ENCODE assay signal across 8 mouse cellular contexts in genomic region chr6:122297279-122298222, GRCm38 (mm10). TPM values are rescaled to one million over a fixed set of nuclear protein-coding genes. Genes with fewer than 3 reads are reported as not detected.
DNase-seq lines count a peak whose midpoint lies in the region; ATAC-seq lines count a peak whose summit lies in the region.

No protein-coding gene starts in this region.

- H3K4me1 ChIP-seq in forebrain, embryonic 13.5 days = 0 out of 2 replicates have a peak, but pooled peaks cover 5% of the 10 kb centered on the region
- H3K4me1 ChIP-seq in intestine, embryonic 16.5 days (ENCODE audit: control insufficient read depth, insufficient read depth, low read length) = peaks cover 4% of the 10 kb centered on the region; the same call in 1 of the 2 replicates
- no peaks in the 10 kb centered on the region; the same call in 1 of the 2 replicates for H3K4me1 ChIP-seq in stomach, embryonic 16.5 days (ENCODE audit: control insufficient read depth, insufficient read depth, low read length)

- peak; percentile 85 for ATAC-seq in forebrain, embryonic 13.5 days
- peak; percentile 76 for ATAC-seq in intestine, embryonic 16.5 days
- ATAC-seq in stomach, embryonic 16.5 days (ENCODE audit: insufficient read depth, low FRiP score) = no peak

- no peaks in the 10 kb centered on the region for H3K27me3 ChIP-seq in forebrain, embryonic 13.5 days
- no peaks in the 10 kb centered on the region for H3K27me3 ChIP-seq in intestine, embryonic 16.5 days (replicated peaks; ENCODE audit: control insufficient read depth, insufficient read depth, low read length)
- H3K27me3 ChIP-seq in stomach, embryonic 16.5 days (ENCODE audit: control insufficient read depth, insufficient read depth, low read length) = no peaks in the 10 kb centered on the region

- no peaks in the 10 kb centered on the region for H3K9me3 ChIP-seq in forebrain, embryonic 13.5 days (replicated peaks)
- H3K9me3 ChIP-seq in intestine, embryonic 16.5 days (ENCODE audit: control insufficient read depth, low read length) = no peaks in the 10 kb centered on the region
- no peaks in the 10 kb centered on the region for H3K9me3 ChIP-seq in stomach, embryonic 16.5 days (replicated peaks; ENCODE audit: control insufficient read depth, low read length)

- WGBS in forebrain, embryonic 13.5 days = 5% methylated on average over 24 of the region's 25 CpGs
- 7% methylated on average over 25 of the region's 25 CpGs for WGBS in intestine, embryonic 16.5 days
- 7% methylated on average over 25 of the region's 25 CpGs for WGBS in stomach, embryonic 16.5 days

- H3K36me3 ChIP-seq in forebrain, embryonic 13.5 days (ENCODE audit: poor library complexity, severe bottlenecking) = no peaks in the 10 kb centered on the region
- H3K36me3 ChIP-seq in intestine, embryonic 16.5 days (ENCODE audit: control insufficient read depth, insufficient read depth, low read length) = no peaks in the 10 kb centered on the region
- H3K36me3 ChIP-seq in stomach, embryonic 16.5 days (ENCODE audit: control insufficient read depth, insufficient read depth, low read length) = no peaks in the 10 kb centered on the region

- peak; percentile 19 to 45 for DNase-seq in layer of hippocampus, postnatal 10 days (ENCODE audit: low spot score in 2 of 2)
- DNase-seq in layer of hippocampus, adult 9-10 months (ENCODE audit: low spot score) = no peak
- peak; percentile 61 for DNase-seq in R1 (ENCODE audit: low read depth, low spot score)
- peak; percentile 74 for DNase-seq in mesoderm, embryonic 11.5 days (ENCODE audit: low read depth, low spot score)
- no peak for DNase-seq in layer of hippocampus, adult 11-12 months (ENCODE audit: low spot score)

- H3K4me3 ChIP-seq in forebrain, embryonic 13.5 days = peak overlapping the region; percentile 51
- H3K4me3 ChIP-seq in intestine, embryonic 16.5 days (ENCODE audit: low read length) = peak overlapping the region; percentile 53
- peak overlapping the region; percentile 55 for H3K4me3 ChIP-seq in stomach, embryonic 16.5 days (replicated peaks; ENCODE audit: low read length)

- H3K4me2 ChIP-seq in forebrain, embryonic 13.5 days = peak overlapping the region; percentile 68
- peak overlapping the region; percentile 62 for H3K4me2 ChIP-seq in intestine, embryonic 16.5 days (ENCODE audit: low read depth, low read length)
- peak overlapping the region; percentile 68 for H3K4me2 ChIP-seq in stomach, embryonic 16.5 days (ENCODE audit: low read depth, low read length)

- H3K9ac ChIP-seq in forebrain, embryonic 13.5 days = peak overlapping the region; percentile 74
- peak overlapping the region; percentile 58 for H3K9ac ChIP-seq in intestine, embryonic 16.5 days (ENCODE audit: low read depth, low read length)
- peak overlapping the region; percentile 71 for H3K9ac ChIP-seq in stomach, embryonic 16.5 days (ENCODE audit: low read length)

- peak overlapping the region; percentile 83 for H3K27ac ChIP-seq in forebrain, embryonic 13.5 days
- no peak overlapping the region for H3K27ac ChIP-seq in intestine, embryonic 16.5 days (ENCODE audit: low read length)
- H3K27ac ChIP-seq in stomach, embryonic 16.5 days (ENCODE audit: low read length) = peak overlapping the region; percentile 67

RNA-seq across cellular contexts. Expression of gene M6pr, which starts 11.0 kb away (rescaled TPM):
- total RNA-seq in layer of hippocampus, postnatal 10 days (2021) = 10 to 100 TPM; 46.4 to 47.0 TPM
- 58.9 and 64.8 TPM in 2 replicates for polyA plus RNA-seq in forebrain, embryonic 13.5 days (2015; fragmentation: Nextera tagmentation; extraction: Ambion mirVana)
- 142 and 147 TPM in 2 replicates for polyA plus RNA-seq in intestine, embryonic 16.5 days (2015; fragmentation: Nextera tagmentation; extraction: Ambion mirVana)
- 132 and 137 TPM in 2 replicates for polyA plus RNA-seq in stomach, embryonic 16.5 days (2015; fragmentation: Nextera tagmentation; extraction: Ambion mirVana)

RNA-seq across cellular contexts. Expression of gene Klrg1, which starts 14.9 kb away (rescaled TPM):
- 1 to 10 TPM in 1 of 2 experiments, under 1 TPM in 1; 0.59 to 1.2 TPM for total RNA-seq in layer of hippocampus, postnatal 10 days (2021)
- polyA plus RNA-seq in forebrain, embryonic 13.5 days (2015; fragmentation: Nextera tagmentation; extraction: Ambion mirVana) = 0.40 and 0.43 TPM in 2 replicates
- polyA plus RNA-seq in intestine, embryonic 16.5 days (2015; fragmentation: Nextera tagmentation; extraction: Ambion mirVana) = not detected in 2 replicates
- 0.21 TPM in 1 of 2 replicates, not detected in the other for polyA plus RNA-seq in stomach, embryonic 16.5 days (2015; fragmentation: Nextera tagmentation; extraction: Ambion mirVana)

RNA-seq across cellular contexts. Expression of gene Phc1, which starts 42.8 kb away (rescaled TPM):
- 10 to 100 TPM; 64.2 to 66.0 TPM for total RNA-seq in layer of hippocampus, postnatal 10 days (2021)
- polyA plus RNA-seq in forebrain, embryonic 13.5 days (2015; fragmentation: Nextera tagmentation; extraction: Ambion mirVana) = 29.9 and 33.0 TPM in 2 replicates
- 7.2 and 7.4 TPM in 2 replicates for polyA plus RNA-seq in intestine, embryonic 16.5 days (2015; fragmentation: Nextera tagmentation; extraction: Ambion mirVana)
- polyA plus RNA-seq in stomach, embryonic 16.5 days (2015; fragmentation: Nextera tagmentation; extraction: Ambion mirVana) = 10.3 and 11.0 TPM in 2 replicates

Comparison
In these comparisons a context has a peak if more than half of its experiments do, and no peak if none do; other contexts are left out.
1. DNase-seq: peak in layer of hippocampus, postnatal 10 days (2 of 2), R1 (single experiment) and mesoderm, embryonic 11.5 days (single experiment); none in layer of hippocampus, adult 9-10 months (single experiment) and layer of hippocampus, adult 11-12 months (single experiment).
2. Peak in every context shown above with its lines, with median percentiles within 50 percentile points of each other: H3K4me2 ChIP-seq, H3K4me3 ChIP-seq and H3K9ac ChIP-seq.